Mouse (Mus musculus) central nervous system, embryonic 18 days (tissue): Measurements from ENCODE around the gene Olr1. TPM values are rescaled to one million over a fixed set of nuclear protein-coding genes. Genes with fewer than 3 reads are reported as not detected.

Experiments used
- polyA plus RNA-seq: library from polyadenylated mRNA; depleted of rRNA; stranded (reverse); fragments of >200 nt; gene quantifications from 2 replicates; pipeline ENCODE4 v1.2.3, GENCODE M21; 2012; rRNA removed

The Olr1 gene
- 0.01 TPM in 1 of 2 replicates, not detected in the other for polyA plus RNA-seq

GRCm38 (mm10) chr6:129507024-129507423 is at the start of gene Olr1:
TSS of gene Olr1 (minus strand) at chr6:129507165.

GRCm38 (mm10) chr6:129532942-129533860 is 26.2 kb upstream of the Olr1 start, which contains the start of gene Gabarapl1:
TSS of gene Gabarapl1 (plus strand) at chr6:129533160.

GRCm38 (mm10) chr6:129512367-129512766 is 5.4 kb upstream of the Olr1 start, which contains the start of gene Tmem52b:
TSS of gene Tmem52b (plus strand) at chr6:129512555.

GRCm38 (mm10) chr6:129451411-129452039 is 55.4 kb downstream of the Olr1 start, which contains the start of gene Clec1a:
TSS of gene Clec1a (minus strand) at chr6:129452000.

Other genes starting within 250 kb of the Olr1 start
- 0.04 TPM in 1 of 2 replicates, not detected in the other for gene Cd69, start 231.7 kb downstream of the Olr1 start, polyA plus RNA-seq
- not detected in 2 replicates for gene 4922502D21Rik, start 175.4 kb downstream of the Olr1 start, polyA plus RNA-seq
- 0.08 and 0.59 TPM in 2 replicates for gene Clec12a, start 164.5 kb downstream of the Olr1 start, polyA plus RNA-seq
- 0.17 TPM in 2 replicates for gene Clec12b, start 121.3 kb downstream of the Olr1 start, polyA plus RNA-seq
- 0.36 and 0.49 TPM in 2 replicates for gene Clec1b, start 109.9 kb downstream of the Olr1 start, polyA plus RNA-seq
- 0.05 and 0.08 TPM in 2 replicates for gene Clec9a, start 98.3 kb downstream of the Olr1 start, polyA plus RNA-seq
- gene Clec1a, start 55.2 kb downstream of the Olr1 start, polyA plus RNA-seq = 0.71 and 0.79 TPM in 2 replicates
- not detected in 2 replicates for gene Tmem52b, start 5.4 kb upstream of the Olr1 start, polyA plus RNA-seq
- gene Gabarapl1, start 26.0 kb upstream of the Olr1 start, polyA plus RNA-seq = 226 TPM in 2 replicates
- 0.19 and 0.20 TPM in 2 replicates for gene Klre1, start 70.7 kb upstream of the Olr1 start, polyA plus RNA-seq
- 0.12 TPM in 1 of 2 replicates, not detected in the other for gene Klrd1, start 84.6 kb upstream of the Olr1 start, polyA plus RNA-seq
- not detected in 2 replicates for gene Klrk1, start 116.7 kb upstream of the Olr1 start, polyA plus RNA-seq
- not detected in 2 replicates for gene Klrc3, start 136.2 kb upstream of the Olr1 start, polyA plus RNA-seq
- gene Klrc2, start 153.5 kb upstream of the Olr1 start, polyA plus RNA-seq = not detected in 2 replicates
- gene Klrc1, start 171.8 kb upstream of the Olr1 start, polyA plus RNA-seq = not detected in 2 replicates
- gene Klri1, start 210.0 kb upstream of the Olr1 start, polyA plus RNA-seq = not detected in 2 replicates
- gene Klri2, start 233.3 kb upstream of the Olr1 start, polyA plus RNA-seq = 0.03 TPM in 1 of 2 replicates, not detected in the other